8 mouse cellular contexts compared by ENCODE assay signal in the genomic region with DNA sequence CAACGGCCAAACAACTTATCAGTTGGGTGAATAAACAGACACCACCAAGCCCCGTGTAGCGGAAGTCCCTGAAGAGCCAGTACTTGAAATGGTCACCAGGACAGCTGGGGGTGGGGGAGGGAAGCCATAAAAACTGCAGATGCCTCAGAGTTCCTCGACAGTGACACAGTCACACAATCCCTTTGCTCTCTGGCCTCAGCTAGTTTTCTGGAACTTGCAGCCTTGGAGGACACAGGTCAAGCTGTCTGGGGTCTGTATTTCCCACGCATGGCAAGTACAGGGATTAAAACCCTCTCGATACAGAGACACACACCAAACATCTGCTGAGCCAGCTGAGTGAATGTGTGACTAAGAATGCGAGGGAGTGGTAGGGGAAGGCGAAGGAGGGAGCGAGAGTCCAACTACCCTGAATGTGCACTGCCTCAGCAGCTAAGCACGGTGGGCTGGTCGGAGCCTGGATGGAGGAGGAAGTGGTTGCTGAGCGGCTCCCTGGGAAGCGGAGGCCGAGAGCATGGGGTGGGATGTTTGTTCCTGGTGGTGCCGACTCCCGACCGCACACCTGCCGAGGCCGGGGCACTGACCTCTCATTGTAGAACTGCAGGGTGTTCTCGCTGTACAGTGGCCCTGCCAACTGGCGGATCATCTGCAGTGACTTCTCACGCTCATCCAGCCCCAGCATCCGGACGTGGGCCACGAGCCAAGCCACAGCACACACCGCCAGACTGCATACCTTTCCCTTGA. TPM values are rescaled to one million over a fixed set of nuclear protein-coding genes. Genes with fewer than 3 reads are reported as not detected.
DNase-seq lines count a peak whose midpoint lies in the region; ATAC-seq and TF ChIP-seq lines count a peak whose summit lies in the region.
"Had no signal": no experiment of that assay in that cellular context is flagged by ENCODE, and none has a peak within 500 bp of the region (broad histone marks: within the 10 kb centered on the region; RNA-seq: fewer than 3 reads in every experiment).

No protein-coding gene starts in this region.

- no peak for TF ChIP-seq CTCF in CH12.LX (conservative IDR thresholded peaks at IDR 0.05 in 1 of 2, IDR thresholded peaks at IDR 0.05 in 1 of 2; ENCODE audit: low read depth in 2 of 2, low read length in 2 of 2)
- TF ChIP-seq CTCF in lung, embryonic 14.5 days (IDR thresholded peaks at IDR 0.05; ENCODE audit: low read depth), result no peak

- H3K4me3 ChIP-seq in CH12.LX (replicated peaks in 1 of 3; ENCODE audit: low read depth in 2 of 3, low read length in 2 of 3, poor library complexity in 1 of 3), result no peak overlapping the region
- no peak overlapping the region for H3K4me3 ChIP-seq in lung, embryonic 14.5 days (ENCODE audit: low read depth, low read length)

- WGBS in lung, embryonic 14.5 days, result 57% methylated on average over 26 of the region's 26 CpGs

- H3K4me1 ChIP-seq in CH12.LX (ENCODE audit: control insufficient read depth in 1 of 2, insufficient read depth in 2 of 2), result peaks cover 5 to 21% of the 10 kb centered on the region in 2 experiments
- peaks cover 24% of the 10 kb centered on the region for H3K4me1 ChIP-seq in lung, embryonic 14.5 days (ENCODE audit: insufficient read depth)

- in situ Hi-C loops in CH12.LX (cut with MboI; ENCODE audit: low pct_ligation_motif_present, low pct_unique_long_range_greater_than_20kb, low sequenced_read_pairs), result no loop called here

- H3K79me2 ChIP-seq in CH12.LX (replicated peaks; ENCODE audit: control insufficient read depth, extremely low read depth, insufficient read depth, poor library complexity, severe bottlenecking), result no peaks in the 10 kb centered on the region

- H3K4me2 ChIP-seq in CH12.LX (ENCODE audit: insufficient read depth, low read depth, poor library complexity, severe bottlenecking), result no peak overlapping the region
- peak overlapping the region; percentile 15; the same call in 1 of the 2 replicates for H3K4me2 ChIP-seq in lung, embryonic 14.5 days

- dilution Hi-C loops in CH12.LX (cut with MboI; ENCODE audit: extremely low pct_ligation_motif_present, extremely low pct_unique_long_range_greater_than_20kb, low sequenced_read_pairs), result no loop called here

- TF ChIP-seq RAD21 in CH12.LX (IDR thresholded peaks at IDR 0.05; ENCODE audit: low read depth, low read length), result no peak

- DNase-seq in CH12.LX (ENCODE audit: extremely low read depth), result no peak
- DNase-seq in T-cell, adult 2 months (ENCODE audit: low spot score), result peak; percentile 28
- DNase-seq in lung, embryonic 14.5 days, result peak; percentile 50
- DNase-seq in urinary bladder, postnatal 36 days (ENCODE audit: low spot score in 2 of 2), result peak; percentile 46 to 67
- no peak for DNase-seq in spleen, postnatal 14 days (ENCODE audit: low spot score in 2 of 2)
- no peak for DNase-seq in thymus, postnatal 25 days

- TF ChIP-seq POLR2A in CH12.LX (IDR thresholded peaks at IDR 0.05; ENCODE audit: low read depth, low read length), result no peak

- H3K9ac ChIP-seq in CH12.LX (ENCODE audit: insufficient read depth, low read depth), result no peak overlapping the region
- no peak overlapping the region for H3K9ac ChIP-seq in lung, embryonic 14.5 days

- peak; percentile 10 to 23; a peak in 2 of 4 replicates for ATAC-seq in hematopoietic stem cell, adult 5-6 weeks (replicated peaks in 1 of 2; ENCODE audit: insufficient read depth in 1 of 2, low FRiP score in 2 of 2, low TSS enrichment in 1 of 2, low read depth in 1 of 2, poor library complexity in 2 of 2, severe bottlenecking in 2 of 2)
- no peak for ATAC-seq in lung, embryonic 14.5 days (ENCODE audit: insufficient read depth)

- no peak for TF ChIP-seq EP300 in CH12.LX (IDR thresholded peaks at IDR 0.05; ENCODE audit: low read length)

- H3K9me3 ChIP-seq in CH12.LX (replicated peaks; ENCODE audit: low read length), result no peaks in the 10 kb centered on the region
- H3K9me3 ChIP-seq in lung, embryonic 14.5 days (ENCODE audit: low read depth, low read length), result no peaks in the 10 kb centered on the region

- no peaks in the 10 kb centered on the region for H3K27me3 ChIP-seq in CH12.LX (replicated peaks)
- H3K27me3 ChIP-seq in lung, embryonic 14.5 days (ENCODE audit: insufficient read depth, low read length), result no peaks in the 10 kb centered on the region

- peaks cover 85 to 96% of the 10 kb centered on the region in 2 experiments for H3K36me3 ChIP-seq in CH12.LX (replicated peaks in 1 of 2; ENCODE audit: control insufficient read depth in 1 of 2, insufficient read depth in 1 of 2, low read length in 1 of 2)
- H3K36me3 ChIP-seq in lung, embryonic 14.5 days (ENCODE audit: insufficient read depth), result peaks cover 75% of the 10 kb centered on the region

- no peak overlapping the region for H3K27ac ChIP-seq in CH12.LX (ENCODE audit: insufficient read depth, low read depth)
- H3K27ac ChIP-seq in lung, embryonic 14.5 days (ENCODE audit: low read depth), result peak overlapping the region; percentile 86

TF ChIP-seq in CH12.LX, 34 proteins besides CTCF, POLR2A, EP300 and RAD21:
- TF ChIP-seq IRF4 (IDR thresholded peaks at IDR 0.05; ENCODE audit: low read depth, low read length) (0 out of 2 replicates have a peak, but pooled peaks have one; percentile 16), MAFK (IDR thresholded peaks at IDR 0.05; ENCODE audit: insufficient replicate concordance, low read length) (0 out of 2 replicates have a peak, but pooled peaks have one; percentile 14), MYC (IDR thresholded peaks at IDR 0.05; ENCODE audit: low read depth, low read length) (no peak), ETS1 (conservative IDR thresholded peaks at IDR 0.05; ENCODE audit: low read depth, low read length) (0 out of 2 replicates have a peak, but pooled peaks have one; percentile 11), MAZ (IDR thresholded peaks at IDR 0.05; ENCODE audit: low read depth, low read length) (no peak)
TF ChIP-seq in CH12.LX: peak in this region for 3.

RNA-seq across cellular contexts. Expression of a gene that starts 8.1 kb away (rescaled TPM):
- total RNA-seq in CH12.LX (2012; rRNA removed) (not detected in 2 replicates), CH12.LX (2014; rRNA removed) (not detected in 2 replicates)
- polyA plus RNA-seq in CH12.LX (2012; ENCODE audit: insufficient read length, low read depth), result 0.21 and 0.29 TPM in 2 replicates
- not detected in 2 replicates for total RNA-seq in hematopoietic stem cell, adult 5-6 weeks (2017)
- not detected in 2 replicates for polyA plus RNA-seq in lung, embryonic 14.5 days (2014; fragmentation: Nextera tagmentation; extraction: Ambion mirVana)
- polyA plus RNA-seq: embryonic facial prominence, embryonic 11.5 days had no signal

RNA-seq across cellular contexts. Expression of a gene that starts 20.1 kb away (rescaled TPM):
- total RNA-seq in CH12.LX (2012; rRNA removed) (47.7 and 48.6 TPM in 2 replicates), CH12.LX (2014; rRNA removed) (26.5 and 30.9 TPM in 2 replicates)
- polyA plus RNA-seq in CH12.LX (2012; ENCODE audit: insufficient read length, low read depth), result 64.2 and 78.8 TPM in 2 replicates
- 25.7 and 30.2 TPM in 2 replicates for total RNA-seq in hematopoietic stem cell, adult 5-6 weeks (2017)
- polyA plus RNA-seq in lung, embryonic 14.5 days (2014; fragmentation: Nextera tagmentation; extraction: Ambion mirVana), result 53.0 and 53.5 TPM in 2 replicates

RNA-seq across cellular contexts. Expression of a gene that starts 26.8 kb away (rescaled TPM):
- 291 and 337 TPM in 2 replicates for total RNA-seq in CH12.LX (2012; rRNA removed)
- total RNA-seq in CH12.LX (2014; rRNA removed), result 163 and 166 TPM in 2 replicates
- 345 and 354 TPM in 2 replicates for polyA plus RNA-seq in CH12.LX (2012; ENCODE audit: insufficient read length, low read depth)
- total RNA-seq in hematopoietic stem cell, adult 5-6 weeks (2017), result 50.2 and 59.3 TPM in 2 replicates
- polyA plus RNA-seq in lung, embryonic 14.5 days (2014; fragmentation: Nextera tagmentation; extraction: Ambion mirVana), result 152 and 169 TPM in 2 replicates

RNA-seq across cellular contexts. Expression of a gene that starts 31.3 kb away (rescaled TPM):
- 2.5 and 3.9 TPM in 2 replicates for total RNA-seq in CH12.LX (2012; rRNA removed)
- 0.81 and 1.1 TPM in 2 replicates for total RNA-seq in CH12.LX (2014; rRNA removed)
- 3.8 and 4.3 TPM in 2 replicates for polyA plus RNA-seq in CH12.LX (2012; ENCODE audit: insufficient read length, low read depth)
- 25.3 and 36.8 TPM in 2 replicates for total RNA-seq in hematopoietic stem cell, adult 5-6 weeks (2017)
- polyA plus RNA-seq in lung, embryonic 14.5 days (2014; fragmentation: Nextera tagmentation; extraction: Ambion mirVana), result 46.8 and 47.1 TPM in 2 replicates

RNA-seq across cellular contexts. Expression of a gene that starts 45.0 kb away (rescaled TPM):
- total RNA-seq in CH12.LX (2012; rRNA removed), result not detected in 2 replicates
- not detected in 2 replicates for total RNA-seq in CH12.LX (2014; rRNA removed)
- 0.08 and 0.10 TPM in 2 replicates for polyA plus RNA-seq in CH12.LX (2012; ENCODE audit: insufficient read length, low read depth)
- not detected in 2 replicates for total RNA-seq in hematopoietic stem cell, adult 5-6 weeks (2017)
- polyA plus RNA-seq in lung, embryonic 14.5 days (2014; fragmentation: Nextera tagmentation; extraction: Ambion mirVana), result not detected in 2 replicates

Comparison
In these comparisons a context has a peak if more than half of its experiments do, and no peak if none do; other contexts are left out.
1. DNase-seq: peak in T-cell, adult 2 months (single experiment), lung, embryonic 14.5 days (single experiment) and urinary bladder, postnatal 36 days (2 of 2); none in CH12.LX (single experiment), spleen, postnatal 14 days (0 of 2) and thymus, postnatal 25 days (single experiment).